Mouse (Mus musculus) liver, adult 2 months (tissue): ENCODE data around the gene Tiam2.

Source experiments
- CTCF ChIP-seq: fragments of 200-500 bp; IDR thresholded peaks from 2 replicates; pipeline ENCODE4 v1.5.1; 2011; ENCODE audit warnings: low read depth, low read length, control low read depth
- POLR2A ChIP-seq: fragments of 200-500 bp; IDR thresholded peaks from 2 replicates; pipeline ENCODE4 v1.6.1; 2011; ENCODE audit warnings: low read length, control low read depth; ENCODE audit not compliant: insufficient read depth; ENCODE audit errors: extremely low read depth

GRCm38 (mm10) chr17:3520344-3520743 is 194.0 kb downstream of the Tiam2 start:
- TF ChIP-seq CTCF (no peak), POLR2A (no peak)
